Mouse (Mus musculus) olfactory bulb, adult 2 months (tissue): ENCODE results near the gene Gm28635. TPM values are rescaled to one million over a fixed set of nuclear protein-coding genes. Genes with fewer than 3 reads are reported as not detected.
A peak's percentile ranks its signal among the peaks of the same experiment; 100 is the strongest.

Experiments used
- H3K27ac ChIP-seq: fragments of 200-500 bp; 2 replicates; pipeline ENCODE4 v1.5.1; 2012; ENCODE audit warnings: low read depth, low read length; ENCODE audit not compliant: insufficient read depth
- H3K4me1 ChIP-seq: fragments of 200-500 bp; 2 replicates; pipeline ENCODE4 v1.6.1; 2012; ENCODE audit warnings: low read length; ENCODE audit not compliant: control insufficient read depth, insufficient read depth
- H3K4me3 ChIP-seq: fragments of 200-500 bp; 2 replicates; pipeline ENCODE4 v1.5.1; 2012; ENCODE audit warnings: mild to moderate bottlenecking, low read depth, low read length, moderate library complexity; ENCODE audit not compliant: insufficient read depth
- CTCF ChIP-seq: fragments of 200-500 bp; IDR thresholded peaks from 2 replicates; pipeline ENCODE4 v1.5.1; 2012; ENCODE audit warnings: low read depth, mild to moderate bottlenecking, low read length, moderate library complexity; ENCODE audit not compliant: insufficient read depth
- POLR2A ChIP-seq: fragments of 200-500 bp; IDR thresholded peaks from 2 replicates; pipeline ENCODE4 v1.6.1; 2012; ENCODE audit warnings: mild to moderate bottlenecking, low read depth, low read length, moderate library complexity; ENCODE audit not compliant: insufficient read depth
- WGBS: fragments of 180-500 bp; shearing (Covaris S2); methylation state at CpG from one replicate; pipeline ENCODE4 v1.1.7; 2018; 5-methylcytosine and 5-hydroxymethylcytosine counted together
- polyA plus RNA-seq: library from polyadenylated mRNA; stranded (reverse); fragments of >200 nt; gene quantifications from 2 replicates; pipeline ENCODE4 v1.2.4, GENCODE M21; 2012; ENCODE audit warnings: low replicate concordance; ENCODE audit not compliant: missing spikeins, insufficient read depth, insufficient read length

Gm28635 gene
- polyA plus RNA-seq, result not detected in 2 replicates

DNA sequence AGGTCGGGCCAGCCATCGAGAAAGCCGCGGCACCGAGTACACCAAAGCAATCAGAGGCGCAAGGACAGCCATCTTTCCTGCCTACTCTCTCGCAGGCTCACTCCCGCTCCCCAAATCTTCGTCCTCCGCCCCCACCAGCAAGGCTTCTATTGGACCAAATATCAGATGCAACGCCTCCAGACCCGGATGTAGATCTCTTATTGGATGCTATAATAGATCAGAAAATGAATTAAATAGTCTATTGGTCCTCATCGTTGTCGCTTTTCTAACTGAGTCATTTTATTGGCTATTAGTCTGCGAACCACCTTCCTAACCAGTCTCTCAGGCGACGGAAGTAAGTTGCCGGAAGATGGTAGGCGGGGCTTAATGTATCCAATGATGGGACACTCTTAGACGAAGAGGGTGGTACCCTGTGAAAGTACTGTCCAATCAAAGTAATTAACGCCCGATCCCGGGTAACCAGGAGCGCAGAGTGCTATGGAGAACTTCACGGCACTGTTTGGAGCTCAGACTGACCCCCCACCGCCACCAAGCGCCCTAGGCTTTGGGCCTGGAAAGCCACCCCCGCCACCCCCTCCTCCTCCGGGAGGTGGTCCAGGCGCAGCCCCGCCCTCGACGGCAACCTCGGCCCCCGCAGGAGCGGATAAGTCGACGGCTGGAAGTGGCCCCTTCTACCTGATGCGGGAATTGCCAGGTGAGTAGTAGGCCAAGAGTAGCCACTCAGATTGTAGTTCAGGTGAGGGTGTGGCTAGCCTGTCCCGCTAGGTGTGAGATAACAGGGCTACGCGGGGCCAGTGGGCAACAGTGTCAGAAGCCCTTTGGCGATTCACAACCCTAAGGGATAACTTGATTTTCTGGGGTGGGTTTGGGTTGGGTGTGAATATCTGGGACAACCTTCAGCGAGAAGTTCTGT, at the start of gene Gm28635, which contains the start of gene Med19:
Gene Gm28635 (minus strand): TSS at position 74 of the 913 bp plus-strand sequence.
Gene Med19 (plus strand): TSS at position 435 of the 913 bp plus-strand sequence.
- under 1% methylated on average over 44 of the region's 44 CpGs for whole genome bisulfite sequencing
- H3K27ac ChIP-seq, result peak within 1 kb of the TSS; percentile 83

DNA sequence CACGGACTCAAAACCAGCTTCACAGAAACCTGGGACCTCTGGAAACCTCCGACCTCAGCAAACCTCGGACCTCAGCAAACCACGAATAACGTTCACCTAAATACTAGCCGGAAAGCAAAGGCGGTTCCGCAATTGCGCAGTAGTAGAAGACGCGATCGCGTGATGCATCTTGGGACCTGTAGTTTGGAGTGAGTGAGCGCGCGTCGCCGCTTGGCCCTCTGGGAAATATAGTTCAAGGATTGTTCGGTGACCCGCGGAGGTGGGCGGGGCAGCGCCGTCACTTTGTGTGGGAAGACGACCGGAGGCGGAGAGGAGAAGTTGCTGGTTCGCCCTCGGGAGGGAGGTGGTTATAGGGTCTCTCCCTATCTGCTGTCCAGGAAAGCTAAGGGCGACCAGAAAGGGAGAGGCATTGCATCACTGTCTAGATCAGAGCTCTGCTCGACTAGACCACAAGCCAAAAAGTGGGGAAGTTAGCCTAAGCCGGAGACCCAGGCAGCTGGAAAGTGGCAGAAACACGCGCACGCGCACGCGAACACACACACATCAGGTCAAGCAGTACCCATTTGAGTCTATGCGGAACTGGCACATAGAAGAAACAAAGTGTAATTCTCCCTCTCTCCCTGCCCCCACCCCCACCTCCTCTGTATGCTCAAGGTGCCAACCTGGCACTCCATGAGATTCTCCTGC, 49.5 kb upstream of the Gm28635 start, which contains the start of gene Clp1:
Gene Clp1 (minus strand): TSS at position 179 of the 687 bp plus-strand sequence.
- Histone ChIP-seq H3K27ac (peak within 1 kb of the TSS; percentile 58), H3K4me1 (peaks cover 9% of the 10 kb centered on the region), H3K4me3 (peak within 1 kb of the TSS; percentile 61)
- WGBS, result under 1% methylated on average over 39 of the region's 39 CpGs
- TF ChIP-seq POLR2A (peak; percentile 54; the same call in 1 of the 2 replicates), CTCF (no peak)

More for the DNA sequence above, at the start of gene Gm28635, which contains the start of gene Med19:
- no peak for TF ChIP-seq CTCF
- no peak for TF ChIP-seq POLR2A
- H3K4me3 ChIP-seq, result peak within 1 kb of the TSS; percentile 94
- peaks cover 5% of the 10 kb centered on the region; the same call in 1 of the 2 replicates for H3K4me1 ChIP-seq

DNA sequence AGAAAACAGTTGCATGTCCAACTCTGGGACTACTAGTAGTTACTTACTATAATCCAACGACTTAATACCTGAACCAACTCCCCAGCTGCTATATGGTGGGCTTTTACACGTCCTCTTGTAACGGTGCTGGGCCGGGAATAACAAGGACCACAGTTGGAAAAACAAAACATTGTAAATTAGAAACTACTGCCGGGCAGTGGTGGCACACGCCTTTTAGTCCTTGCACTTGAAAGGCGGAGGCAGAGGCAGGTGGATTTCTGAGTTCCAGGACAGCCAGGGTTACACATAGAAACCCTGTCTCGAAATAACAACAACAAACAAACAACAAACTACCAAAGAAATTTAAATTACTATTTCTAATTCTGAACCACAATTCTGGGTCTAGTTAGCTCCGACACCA, 48.9 kb upstream of the Gm28635 start:
- Histone ChIP-seq H3K27ac (no peak overlapping the region), H3K4me3 (peak overlapping the region; percentile 61), H3K4me1 (peaks cover 9% of the 10 kb centered on the region)
- 2% methylated on average over 9 of the region's 9 CpGs for WGBS
- TF ChIP-seq POLR2A, result no peak
- no peak for TF ChIP-seq CTCF

DNA sequence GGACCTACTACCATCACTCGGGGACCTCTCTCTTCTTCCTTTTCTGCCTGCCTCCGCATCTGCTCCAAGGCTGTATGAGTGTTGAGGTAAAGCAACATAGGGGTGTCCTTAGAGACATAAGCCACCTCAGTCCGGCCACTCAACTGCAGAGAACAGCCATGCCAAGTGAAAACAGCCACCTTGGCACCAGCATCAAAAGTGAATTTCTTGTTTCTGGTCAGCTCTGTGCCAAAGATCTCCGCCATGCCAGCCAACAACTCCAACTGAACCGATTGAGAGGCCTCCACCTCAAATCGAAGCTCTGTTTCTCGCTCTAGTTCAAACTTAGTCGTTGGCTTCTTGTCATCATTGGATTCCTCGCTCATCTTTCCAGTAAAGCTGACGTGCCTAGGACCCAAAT, 47.9 kb upstream of the Gm28635 start:
- TF ChIP-seq POLR2A, result no peak
- no peak for TF ChIP-seq CTCF
- no peak overlapping the region for H3K27ac ChIP-seq
- WGBS, result 86% methylated on average over 10 of the region's 10 CpGs
- H3K4me3 ChIP-seq, result no peak overlapping the region
- H3K4me1 ChIP-seq, result peaks cover 9% of the 10 kb centered on the region

DNA sequence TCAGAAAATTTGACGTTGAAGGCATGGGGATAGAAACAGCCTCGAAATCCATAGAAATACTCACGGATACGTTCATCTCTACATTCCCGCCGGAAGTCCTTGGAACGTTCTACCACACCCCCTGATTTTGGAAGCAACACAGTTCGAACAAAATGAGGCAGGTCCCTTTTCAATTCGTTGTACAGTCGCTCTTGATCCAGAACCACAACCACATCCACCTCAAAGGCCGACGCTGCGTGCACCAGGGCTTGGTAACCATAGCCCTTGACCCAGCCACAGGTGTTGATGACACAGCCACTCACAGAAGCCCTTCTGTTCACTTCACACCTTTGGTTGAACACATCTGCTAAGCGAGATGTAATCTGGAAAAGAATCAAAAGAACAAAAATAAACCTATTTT, 46.0 kb upstream of the Gm28635 start:
- peaks cover 9% of the 10 kb centered on the region for H3K4me1 ChIP-seq
- H3K4me3 ChIP-seq, result no peak overlapping the region
- 95% methylated on average over 14 of the region's 14 CpGs for WGBS
- TF ChIP-seq CTCF, result no peak
- TF ChIP-seq POLR2A, result no peak
- H3K27ac ChIP-seq, result no peak overlapping the region

DNA sequence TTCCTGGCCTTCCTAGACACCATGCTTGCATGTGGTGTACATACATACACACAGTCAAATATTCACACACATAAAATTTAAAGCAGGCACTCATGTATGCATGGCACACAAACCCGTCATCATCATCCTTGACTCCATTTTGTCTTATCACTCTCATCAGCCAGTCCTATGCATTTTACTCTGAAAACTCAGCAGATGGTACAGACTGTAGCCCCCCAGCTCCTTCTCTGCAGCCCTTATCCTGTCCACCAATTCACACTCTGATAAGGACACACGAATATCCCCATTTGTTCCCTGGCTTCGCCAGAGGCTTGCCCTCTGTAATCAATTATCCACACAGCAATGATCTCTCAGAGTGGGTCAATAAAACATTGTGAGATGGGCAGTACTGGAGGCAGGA, 43.3 kb upstream of the Gm28635 start:
- Histone ChIP-seq H3K4me1 (peaks cover 7% of the 10 kb centered on the region), H3K4me3 (no peak overlapping the region), H3K27ac (no peak overlapping the region)
- TF ChIP-seq POLR2A, result no peak
- TF ChIP-seq CTCF, result no peak
- 92% methylated on average over 3 of the region's 3 CpGs for WGBS

DNA sequence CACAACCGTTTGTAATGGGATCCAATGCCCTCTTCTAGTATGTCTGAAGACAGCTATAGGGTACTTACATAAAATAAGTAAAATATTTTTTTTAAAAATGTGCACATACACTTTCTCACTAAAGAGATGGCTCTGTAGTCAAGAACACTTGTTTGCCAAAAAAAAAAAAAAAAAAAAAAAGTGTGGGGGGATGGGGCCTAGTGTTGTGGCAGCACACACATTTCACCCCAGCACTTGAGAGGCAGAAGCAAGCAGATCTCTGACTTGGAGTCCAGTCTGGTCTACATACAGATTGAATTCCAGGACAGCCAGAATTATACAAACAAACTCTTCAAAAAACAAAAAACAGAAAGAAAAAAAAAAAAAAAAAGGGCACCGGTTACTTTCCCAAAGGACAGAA, 42.9 kb upstream of the Gm28635 start:
- Histone ChIP-seq H3K4me1 (peaks cover 4% of the 10 kb centered on the region), H3K27ac (no peak overlapping the region), H3K4me3 (no peak overlapping the region)
- TF ChIP-seq POLR2A (no peak), CTCF (no peak)
- 85% methylated on average over 2 of the region's 2 CpGs for WGBS

DNA sequence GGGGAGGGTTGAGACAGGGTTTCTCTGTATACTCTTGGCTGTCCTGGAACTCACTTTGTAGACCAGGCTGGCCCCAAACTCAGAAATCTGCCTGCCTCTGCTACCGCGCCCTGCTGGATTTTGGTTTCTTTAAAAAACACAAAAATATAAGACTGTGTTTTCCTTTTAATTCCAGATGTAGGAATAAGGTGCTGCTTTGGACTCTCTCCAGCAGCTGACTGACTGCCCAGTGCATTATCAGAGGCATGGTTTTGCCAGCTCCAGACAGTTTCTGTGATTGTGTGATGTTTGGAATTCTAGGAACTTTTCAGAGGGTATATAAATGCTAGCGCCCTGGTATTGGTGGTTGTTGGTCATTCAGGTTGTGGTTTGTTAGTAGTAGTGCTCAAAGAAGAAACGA, 39.5 kb upstream of the Gm28635 start:
- H3K4me1 ChIP-seq, result no peaks in the 10 kb centered on the region
- TF ChIP-seq CTCF (no peak), POLR2A (no peak)
- no peak overlapping the region for H3K27ac ChIP-seq
- 95% methylated on average over 4 of the region's 4 CpGs for WGBS
- no peak overlapping the region for H3K4me3 ChIP-seq
